Mouse (Mus musculus) spleen, adult 12 weeks (tissue): Measurements from ENCODE around the gene Fam171a1.
"Not testable (repeated sequence)": the region's sequence is repeated elsewhere in the genome, so short reads cannot be mapped to it uniquely, and the experiment has no call there.

Source experiments
- DNase-seq: peaks from one replicate; pipeline ENCODE4 v3.0.0; 2022; ENCODE audit warnings: low spot score

Fam171a1 gene

GRCm38 (mm10) chr2:3113866-3114265 lies at the start of gene Fam171a1:
Gene Fam171a1, plus strand, starts transcription at chr2:3114224.
- DNase-seq: no peak

- no peak for DNase-seq
These were observed 44.9 kb upstream of the Fam171a1 start for GRCm38 (mm10) chr2:3069140-3069539.

- not testable (repeated sequence) for DNase-seq
These were observed 25.7 kb upstream of the Fam171a1 start for GRCm38 (mm10) chr2:3088361-3088760.

GRCm38 (mm10) chr2:3089274-3089673 lies 24.8 kb upstream of the Fam171a1 start:
- no peak for DNase-seq

GRCm38 (mm10) chr2:3096101-3096500 lies 17.9 kb upstream of the Fam171a1 start:
- no peak for DNase-seq

GRCm38 (mm10) chr2:3099971-3100370 lies 14.1 kb upstream of the Fam171a1 start:
- DNase-seq: no peak

- no peak for DNase-seq
These were observed 12.6 kb upstream of the Fam171a1 start for GRCm38 (mm10) chr2:3101292-3101957.

GRCm38 (mm10) chr2:3102360-3102759 lies 11.7 kb upstream of the Fam171a1 start:
- DNase-seq: no peak

GRCm38 (mm10) chr2:3107471-3107870 lies 6.6 kb upstream of the Fam171a1 start:
- DNase-seq: no peak

GRCm38 (mm10) chr2:3108431-3108830 lies 5.6 kb upstream of the Fam171a1 start:
- DNase-seq: no peak

- no peak for DNase-seq
These were observed 5.2 kb upstream of the Fam171a1 start for GRCm38 (mm10) chr2:3108834-3109233.

GRCm38 (mm10) chr2:3117855-3118202 lies 3.8 kb downstream of the Fam171a1 start:
- no peak for DNase-seq

- no peak for DNase-seq
These were observed 4.3 kb downstream of the Fam171a1 start for GRCm38 (mm10) chr2:3118203-3118941.

- DNase-seq: no peak
These were observed 4.9 kb downstream of the Fam171a1 start for GRCm38 (mm10) chr2:3118969-3119368.

- no peak for DNase-seq
These were observed 5.4 kb downstream of the Fam171a1 start for GRCm38 (mm10) chr2:3119371-3119935.

- DNase-seq: no peak
These were observed 8.5 kb downstream of the Fam171a1 start for GRCm38 (mm10) chr2:3122571-3122970.

GRCm38 (mm10) chr2:3127256-3127883 lies 13.3 kb downstream of the Fam171a1 start:
- no peak for DNase-seq

GRCm38 (mm10) chr2:3128344-3128871 lies 14.4 kb downstream of the Fam171a1 start:
- no peak for DNase-seq

- no peak for DNase-seq
These were observed 14.9 kb downstream of the Fam171a1 start for GRCm38 (mm10) chr2:3128910-3129309.

- DNase-seq: no peak
These were observed 18.4 kb downstream of the Fam171a1 start for GRCm38 (mm10) chr2:3132473-3132872.

- no peak for DNase-seq
These were observed 20.7 kb downstream of the Fam171a1 start for GRCm38 (mm10) chr2:3134580-3135296.

GRCm38 (mm10) chr2:3135297-3135684 lies 21.3 kb downstream of the Fam171a1 start:
- DNase-seq: no peak
